Mouse (Mus musculus) C2C12 (cell line): Measurements from ENCODE around the gene Pdcd2l.

Experiments
- CTCF ChIP-seq: IDR thresholded peaks from one replicate; pipeline ENCODE4 v1.5.1; 2011; ENCODE audit not compliant: control insufficient read depth, insufficient read depth, insufficient read length
- MAX ChIP-seq: IDR thresholded peaks from one replicate; pipeline ENCODE4 v1.6.1; 2011; ENCODE audit warnings: mild to moderate bottlenecking, control low read depth
- USF1 ChIP-seq: IDR thresholded peaks from one replicate; pipeline ENCODE4 v1.6.1; 2011; ENCODE audit warnings: low read depth, mild to moderate bottlenecking, control low read depth, moderate library complexity

DNA sequence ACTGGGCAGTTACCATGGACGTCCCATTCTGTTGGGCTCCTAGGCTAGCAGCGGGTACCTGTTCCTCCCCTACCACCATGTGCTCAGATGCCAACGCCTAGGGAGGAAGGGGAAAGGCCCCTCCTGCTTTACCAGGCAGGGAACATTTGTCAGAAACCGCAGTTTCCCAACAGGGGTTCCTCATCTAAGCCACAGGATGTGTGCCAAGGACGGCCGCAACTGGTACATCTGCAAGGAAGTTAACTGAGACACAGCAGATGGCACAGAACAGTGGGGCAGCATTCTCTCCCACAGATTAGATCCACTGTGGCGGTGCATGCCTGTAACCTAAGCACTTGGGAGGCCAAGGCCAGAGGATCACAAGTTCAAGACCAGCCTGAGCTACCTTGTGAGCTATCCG is 18.2 kb upstream of the Pdcd2l start:
- TF ChIP-seq CTCF (no peak), MAX (no peak), USF1 (no peak)
